Mouse (Mus musculus): ENCODE measurements around the gene Opn4. TPM values are rescaled to one million over a fixed set of nuclear protein-coding genes. Genes with fewer than 3 reads are reported as not detected.

Opn4 gene
- 0.49 TPM for polyA plus RNA-seq (2017; shearing (Covaris generic))

GRCm38 (mm10) chr14:34599941-34600340, at the start of gene Opn4:
Opn4 (minus strand) TSS chr14:34600142.

DNA sequence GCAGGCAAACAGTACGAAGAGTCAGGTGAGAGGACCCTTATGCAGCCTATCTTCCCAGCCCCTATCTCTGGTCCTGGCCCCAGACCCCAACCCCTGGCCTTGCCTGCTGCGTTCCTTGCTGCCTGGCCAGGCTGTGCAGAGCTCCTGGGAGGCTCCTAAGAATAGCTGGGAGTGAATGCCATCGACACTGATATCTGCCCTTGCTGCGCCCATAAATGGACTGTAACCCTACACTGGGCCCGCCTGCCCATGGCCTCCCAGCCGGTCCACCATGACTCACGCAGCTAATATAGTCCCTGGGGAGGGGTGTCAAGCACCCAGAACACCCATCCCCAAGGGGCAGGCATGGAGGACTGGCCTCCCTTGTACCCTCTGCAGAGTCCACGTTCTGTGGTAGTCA, 11.4 kb downstream of the Opn4 start, which contains the start of gene Ldb3:
Ldb3 (minus strand) TSS at position 185 of the 400 bp plus-strand sequence.

Other genes with a start within 250 kb of the Opn4 start
- not detected for gene Fam25c, start 244.7 kb downstream of the Opn4 start, polyA plus RNA-seq (2017; shearing (Covaris generic))
- not detected for gene Sncg, start 225.4 kb downstream of the Opn4 start, polyA plus RNA-seq (2017; shearing (Covaris generic))
- not detected for gene Mmrn2, start 224.7 kb downstream of the Opn4 start, polyA plus RNA-seq (2017; shearing (Covaris generic))
- 3.0 TPM for gene Bmpr1a, start 96.8 kb downstream of the Opn4 start, polyA plus RNA-seq (2017; shearing (Covaris generic))
- gene 9230112D13Rik, start 77.3 kb downstream of the Opn4 start, polyA plus RNA-seq (2017; shearing (Covaris generic)): not detected
- gene Ldb3, start 11.5 kb downstream of the Opn4 start, polyA plus RNA-seq (2017; shearing (Covaris generic)): not detected
- gene Wapl, start 73.8 kb upstream of the Opn4 start, polyA plus RNA-seq (2017; shearing (Covaris generic)): 112 TPM
- gene Grid1, start 220.0 kb upstream of the Opn4 start, polyA plus RNA-seq (2017; shearing (Covaris generic)): 0.09 TPM

All from effector memory CD4-positive, alpha-beta T cell, adult 7 months (primary cell).